Mouse (Mus musculus) small intestine, adult 2 months (tissue): Measurements from ENCODE around the gene Qpctl.

Experiments used
- CTCF ChIP-seq: fragments of 200-500 bp; IDR thresholded peaks from 2 replicates; pipeline ENCODE4 v1.5.1; 2012; ENCODE audit warnings: low read depth, mild to moderate bottlenecking, control low read depth, inconsistent platforms, low read length, moderate library complexity, mixed read lengths; ENCODE audit not compliant: insufficient replicate concordance, insufficient read length; ENCODE audit errors: extremely low read depth
- POLR2A ChIP-seq: fragments of 200-500 bp; IDR thresholded peaks from 2 replicates; pipeline ENCODE4 v1.6.1; 2012; ENCODE audit warnings: low read depth, mild to moderate bottlenecking, control low read depth, inconsistent platforms, low read length, moderate library complexity

DNA sequence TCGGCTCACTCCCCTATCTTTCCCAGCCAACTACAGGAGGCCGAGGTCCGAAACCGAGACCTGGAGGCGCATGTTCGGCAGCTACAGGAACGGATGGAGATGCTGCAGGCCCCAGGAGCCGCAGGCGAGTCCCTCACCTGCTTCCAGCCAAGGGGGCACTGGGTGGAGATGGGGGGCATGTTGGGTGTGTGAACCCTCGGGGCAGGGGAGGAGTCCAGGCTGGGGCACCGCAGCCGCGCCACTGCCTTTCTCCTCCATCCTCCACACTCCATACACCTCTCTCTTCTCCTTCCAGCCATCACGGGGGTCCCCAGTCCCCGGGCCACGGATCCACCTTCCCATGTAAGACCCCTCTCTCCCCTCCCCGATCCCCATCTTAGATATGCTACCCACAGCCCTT, 57.2 kb downstream of the Qpctl start:
- TF ChIP-seq POLR2A (no peak), CTCF (no peak)
